Mouse (Mus musculus) G1E (cell line): ENCODE results near the gene Slc35c2. TPM values are rescaled to one million over a fixed set of nuclear protein-coding genes. Genes with fewer than 3 reads are reported as not detected.

Experiments
- ATAC-seq: 2 replicates; pipeline ENCODE4 v1.8.0; 2016; ENCODE audit warnings: mild to moderate bottlenecking; ENCODE audit not compliant: insufficient number of reproducible peaks, poor library complexity, low FRiP score, severe bottlenecking; ENCODE audit errors: extremely low read depth
- DNase-seq: peaks from one replicate; pipeline ENCODE4 v3.0.0; 2012; ENCODE audit warnings: low spot score
- H3K27me3 ChIP-seq: 2 replicates; pipeline ENCODE4 v1.6.1; 2012; ENCODE audit warnings: mild to moderate bottlenecking, low read length, inconsistent platforms; ENCODE audit not compliant: insufficient read depth
- H3K36me3 ChIP-seq: replicated peaks from 2 replicates; pipeline ENCODE3; 2012; ENCODE audit warnings: mild to moderate bottlenecking, inconsistent platforms
- H3K4me1 ChIP-seq: 2 replicates; pipeline ENCODE4 v1.6.1; 2012; ENCODE audit warnings: low read depth, low read length, inconsistent platforms, mixed read lengths; ENCODE audit not compliant: insufficient read depth
- H3K4me3 ChIP-seq: 2 replicates; pipeline ENCODE4 v1.5.1; 2012; ENCODE audit warnings: low read depth, mild to moderate bottlenecking, inconsistent platforms, low read length, moderate library complexity, mixed read lengths
- H3K9me3 ChIP-seq: replicated peaks from 2 replicates; pipeline ENCODE4 v1.6.1; 2012; ENCODE audit warnings: inconsistent platforms
- CTCF ChIP-seq: IDR thresholded peaks from 2 replicates; pipeline ENCODE4 v1.5.1; 2012; ENCODE audit warnings: low read depth, low read length, inconsistent platforms, mixed read lengths
- GATA1 ChIP-seq: IDR thresholded peaks from 2 replicates; pipeline ENCODE4 v1.6.1; 2012; ENCODE audit warnings: borderline replicate concordance, low read length, inconsistent platforms, mixed read lengths
- GATA2 ChIP-seq: IDR thresholded peaks from 2 replicates; pipeline ENCODE4 v1.6.1; 2012; ENCODE audit warnings: low read depth, low read length, inconsistent platforms, borderline replicate concordance
- POLR2AphosphoS5 ChIP-seq: IDR thresholded peaks from 2 replicates; pipeline ENCODE4 v1.6.1; 2012; ENCODE audit warnings: low read depth, low read length, inconsistent platforms; ENCODE audit not compliant: insufficient replicate concordance
- TAL1 ChIP-seq: conservative IDR thresholded peaks from 2 replicates; pipeline ENCODE4 v1.6.1; 2012; ENCODE audit warnings: low read depth, low read length, inconsistent platforms, mixed read lengths
- polyA plus RNA-seq: library from polyadenylated mRNA; stranded (reverse); fragments of >175 nt; gene quantifications from 2 replicates; pipeline ENCODE4 v1.2.3, GENCODE M21; 2012
- total RNA-seq, 2 experiments: library from RNA; stranded (forward) in 1 of 2; stranded (reverse) in 1 of 2; fragments of 200-1000 nt in 1 of 2; fragments of >200 nt in 1 of 2; fragmentation: Nextera tagmentation in 1 of 2; gene quantifications; 2 replicates each; pipeline ENCODE4 v1.2.3; 2014 to 2017

Gene Slc35c2
- total and polyA plus RNA-seq, 3 experiments: 32.7 to 62.5 (median 41.6) TPM

- Histone ChIP-seq H3K9me3 (no peaks in the 10 kb centered on the region), H3K27me3 (no peaks in the 10 kb centered on the region), H3K36me3 (peaks cover 97% of the 10 kb centered on the region), H3K4me3 (no peak overlapping the region), H3K4me1 (no peaks in the 10 kb centered on the region)
- no peak for DNase-seq
- no peak for ATAC-seq
- TF ChIP-seq GATA1 (no peak), CTCF (no peak), POLR2AphosphoS5 (no peak), GATA2 (no peak), TAL1 (no peak)
Observed at GRCm38 (mm10) chr2:165303354-165304012, 15.8 kb upstream of the Slc35c2 start.

- TF ChIP-seq CTCF (no peak), GATA1 (no peak), GATA2 (no peak), TAL1 (no peak), POLR2AphosphoS5 (no peak)
- Histone ChIP-seq H3K36me3 (peaks cover 99% of the 10 kb centered on the region), H3K4me1 (no peaks in the 10 kb centered on the region), H3K9me3 (no peaks in the 10 kb centered on the region), H3K27me3 (no peaks in the 10 kb centered on the region), H3K4me3 (no peak overlapping the region)
- no peak for ATAC-seq
- DNase-seq: no peak
Observed at GRCm38 (mm10) chr2:165301409-165301808, 13.7 kb upstream of the Slc35c2 start.

- Histone ChIP-seq H3K9me3 (no peaks in the 10 kb centered on the region), H3K4me3 (no peak overlapping the region), H3K27me3 (no peaks in the 10 kb centered on the region), H3K36me3 (peaks cover 99% of the 10 kb centered on the region), H3K4me1 (no peaks in the 10 kb centered on the region)
- ATAC-seq (no peak), DNase-seq (no peak)
- TF ChIP-seq CTCF (no peak), TAL1 (no peak), GATA2 (no peak), POLR2AphosphoS5 (no peak), GATA1 (no peak)
Observed at GRCm38 (mm10) chr2:165300885-165301284, 13.2 kb upstream of the Slc35c2 start.

GRCm38 (mm10) chr2:165300424-165300823 is 12.8 kb upstream of the Slc35c2 start:
- H3K36me3 ChIP-seq: peaks cover 100% of the 10 kb centered on the region
- no peak for ATAC-seq
- DNase-seq: no peak
- no peaks in the 10 kb centered on the region for H3K4me1 ChIP-seq
- H3K4me3 ChIP-seq: no peak overlapping the region
- TF ChIP-seq POLR2AphosphoS5 (no peak), TAL1 (no peak)
- no peaks in the 10 kb centered on the region for H3K9me3 ChIP-seq
- no peaks in the 10 kb centered on the region for H3K27me3 ChIP-seq

GRCm38 (mm10) chr2:165297429-165297828 is 9.8 kb upstream of the Slc35c2 start:
- Histone ChIP-seq H3K4me1 (no peaks in the 10 kb centered on the region), H3K27me3 (no peaks in the 10 kb centered on the region), H3K9me3 (no peaks in the 10 kb centered on the region), H3K4me3 (no peak overlapping the region), H3K36me3 (peaks cover 97% of the 10 kb centered on the region)
- TF ChIP-seq TAL1 (no peak), GATA2 (no peak), POLR2AphosphoS5 (no peak), CTCF (no peak)
- ATAC-seq: no peak
- no peak for DNase-seq

- Histone ChIP-seq H3K36me3 (peaks cover 97% of the 10 kb centered on the region), H3K9me3 (no peaks in the 10 kb centered on the region), H3K27me3 (no peaks in the 10 kb centered on the region), H3K4me3 (peak overlapping the region; percentile 5; the same call in 1 of the 2 replicates), H3K4me1 (no peaks in the 10 kb centered on the region)
- ATAC-seq: no peak
- TF ChIP-seq CTCF: no peak
- no peak for TF ChIP-seq TAL1
- no peak for TF ChIP-seq POLR2AphosphoS5
- TF ChIP-seq GATA2: no peak
- TF ChIP-seq GATA1: no peak
- DNase-seq: no peak
Observed at GRCm38 (mm10) chr2:165296571-165296970, 8.9 kb upstream of the Slc35c2 start.
